Mouse (Mus musculus) spleen, adult 2 months (tissue): Measurements from ENCODE around the gene Crtc1. TPM values are rescaled to one million over a fixed set of nuclear protein-coding genes. Genes with fewer than 3 reads are reported as not detected.
A peak's percentile ranks its signal among the peaks of the same experiment; 100 is the strongest.

Experiments
- DNase-seq, 2 experiments: peaks; one replicate each; pipeline versions ENCODE4 v3.0.0 to v3.0.0-alpha.2; 2012 to 2021; ENCODE audit warnings: low spot score in 2 of 2, low read depth in 1 of 2
- H3K27ac ChIP-seq: fragments of 200-500 bp; 2 replicates; pipeline ENCODE4 v1.5.1; 2012; ENCODE audit warnings: low read length, inconsistent platforms; ENCODE audit not compliant: insufficient read depth
- H3K27me3 ChIP-seq: fragments of 200-500 bp; 2 replicates; pipeline ENCODE4 v1.6.1; 2012; ENCODE audit warnings: mild to moderate bottlenecking, moderate library complexity, low read length, inconsistent platforms; ENCODE audit not compliant: control insufficient read depth, insufficient read depth
- H3K36me3 ChIP-seq: fragments of 200-500 bp; 2 replicates; pipeline ENCODE4 v1.6.1; 2012; ENCODE audit warnings: mild to moderate bottlenecking, low read length, inconsistent platforms; ENCODE audit not compliant: control insufficient read depth, insufficient read depth
- H3K4me1 ChIP-seq: fragments of 200-500 bp; 2 replicates; pipeline ENCODE4 v1.6.1; 2011; ENCODE audit warnings: inconsistent platforms; ENCODE audit not compliant: control insufficient read depth, insufficient read depth, insufficient read length
- H3K4me3 ChIP-seq: fragments of 200-500 bp; 2 replicates; pipeline ENCODE4 v1.5.1; 2011; ENCODE audit warnings: mild to moderate bottlenecking, inconsistent platforms; ENCODE audit not compliant: insufficient read depth, insufficient read length; ENCODE audit errors: extremely low read depth
- CTCF ChIP-seq: fragments of 200-500 bp; IDR thresholded peaks from 2 replicates; pipeline ENCODE4 v1.5.1; 2011; ENCODE audit warnings: mild to moderate bottlenecking, inconsistent platforms; ENCODE audit not compliant: insufficient read depth, insufficient read length, insufficient replicate concordance; ENCODE audit errors: extremely low read depth
- POLR2A ChIP-seq: fragments of 200-500 bp; IDR thresholded peaks from 2 replicates; pipeline ENCODE4 v1.6.1; 2011; ENCODE audit warnings: low read depth, low read length, inconsistent platforms
- WGBS: fragments of 180-500 bp; shearing (Covaris S2); methylation state at CpG from one replicate; pipeline ENCODE4 v1.1.7; 2018; 5-methylcytosine and 5-hydroxymethylcytosine counted together
- polyA plus RNA-seq: library from polyadenylated mRNA; depleted of rRNA; stranded (reverse); fragments of >200 nt; gene quantifications from 2 replicates; pipeline ENCODE4 v1.2.3, GENCODE M21; 2012

Gene Crtc1
- polyA plus RNA-seq, 1 experiment, result 18.9 TPM

- Histone ChIP-seq H3K4me1 (peaks cover 5% of the 10 kb centered on the region; the same call in 1 of the 2 replicates), H3K27me3 (peaks cover 3% of the 10 kb centered on the region; the same call in 1 of the 2 replicates), H3K27ac (no peak overlapping the region), H3K36me3 (no peaks in the 10 kb centered on the region), H3K4me3 (no peak overlapping the region)
- no peak for DNase-seq
- WGBS, result 80% methylated on average over 3 of the region's 3 CpGs
- TF ChIP-seq CTCF (no peak), POLR2A (no peak)
Measured at GRCm38 (mm10) chr8:70481908-70482307, 42.5 kb upstream of the Crtc1 start.

- DNase-seq, result no peak
- Histone ChIP-seq H3K27me3 (no peaks in the 10 kb centered on the region), H3K4me1 (peaks cover 5% of the 10 kb centered on the region; the same call in 1 of the 2 replicates), H3K27ac (no peak overlapping the region), H3K36me3 (no peaks in the 10 kb centered on the region), H3K4me3 (peak overlapping the region; percentile 70)
- WGBS, result 18% methylated on average over 21 of the region's 21 CpGs
- TF ChIP-seq POLR2A, result no peak
- no peak for TF ChIP-seq CTCF
Measured at GRCm38 (mm10) chr8:70477269-70477982, 38.0 kb upstream of the Crtc1 start.

GRCm38 (mm10) chr8:70476333-70477268 lies 37.2 kb upstream of the Crtc1 start, which contains the start of gene Klhl26:
TSS of gene Klhl26 (minus strand) at chr8:70476968.
- no peak within 1 kb of the TSS; the same call in 1 of the 2 replicates for H3K27ac ChIP-seq

GRCm38 (mm10) chr8:70471856-70472255 lies 32.5 kb upstream of the Crtc1 start:
- no peak for DNase-seq
- Histone ChIP-seq H3K4me1 (no peaks in the 10 kb centered on the region; the same call in 1 of the 2 replicates), H3K4me3 (no peak overlapping the region), H3K27ac (no peak overlapping the region), H3K36me3 (no peaks in the 10 kb centered on the region), H3K27me3 (no peaks in the 10 kb centered on the region)
- over 99% methylated on average over 7 of the region's 7 CpGs for WGBS
- no peak for TF ChIP-seq CTCF

More at GRCm38 (mm10) chr8:70476333-70477268, 37.2 kb upstream of the Crtc1 start, which contains the start of gene Klhl26:
- TF ChIP-seq POLR2A, result no peak
- no peak for TF ChIP-seq CTCF
- H3K4me1 ChIP-seq, result peaks cover 5% of the 10 kb centered on the region; the same call in 1 of the 2 replicates
- under 1% methylated on average over 53 of the region's 53 CpGs for WGBS
- no peaks in the 10 kb centered on the region for H3K27me3 ChIP-seq
- H3K36me3 ChIP-seq, result no peaks in the 10 kb centered on the region
- peak within 1 kb of the TSS; percentile 70 for H3K4me3 ChIP-seq
- DNase-seq, result peak; percentile 93 to 96

- Histone ChIP-seq H3K27ac (no peak overlapping the region), H3K27me3 (no peaks in the 10 kb centered on the region), H3K4me1 (no peaks in the 10 kb centered on the region; the same call in 1 of the 2 replicates), H3K4me3 (no peak overlapping the region), H3K36me3 (no peaks in the 10 kb centered on the region)
- no peak for DNase-seq
- 89% methylated on average over 2 of the region's 2 CpGs for WGBS
- TF ChIP-seq CTCF (no peak), POLR2A (no peak)
Measured at GRCm38 (mm10) chr8:70469938-70470337, 30.6 kb upstream of the Crtc1 start.

GRCm38 (mm10) chr8:70469295-70469916 lies 30.0 kb upstream of the Crtc1 start:
- Histone ChIP-seq H3K27ac (no peak overlapping the region), H3K27me3 (no peaks in the 10 kb centered on the region), H3K36me3 (no peaks in the 10 kb centered on the region), H3K4me1 (no peaks in the 10 kb centered on the region; the same call in 1 of the 2 replicates), H3K4me3 (no peak overlapping the region)
- WGBS, result 55% methylated on average over 10 of the region's 10 CpGs
- DNase-seq, result no peak
- no peak for TF ChIP-seq CTCF
- no peak for TF ChIP-seq POLR2A
